Mouse (Mus musculus) kidney, postnatal 25 days (tissue): ENCODE measurements around the gene Ipo7.
"Not testable (repeated sequence)": the region's sequence is repeated elsewhere in the genome, so short reads cannot be mapped to it uniquely, and the experiment has no call there.

ENCODE experiments used
- DNase-seq, 2 experiments: peaks; one replicate each; pipeline ENCODE4 v3.0.0; 2021; ENCODE audit warnings: mixed read lengths in 2 of 2

Ipo7 gene

DNA sequence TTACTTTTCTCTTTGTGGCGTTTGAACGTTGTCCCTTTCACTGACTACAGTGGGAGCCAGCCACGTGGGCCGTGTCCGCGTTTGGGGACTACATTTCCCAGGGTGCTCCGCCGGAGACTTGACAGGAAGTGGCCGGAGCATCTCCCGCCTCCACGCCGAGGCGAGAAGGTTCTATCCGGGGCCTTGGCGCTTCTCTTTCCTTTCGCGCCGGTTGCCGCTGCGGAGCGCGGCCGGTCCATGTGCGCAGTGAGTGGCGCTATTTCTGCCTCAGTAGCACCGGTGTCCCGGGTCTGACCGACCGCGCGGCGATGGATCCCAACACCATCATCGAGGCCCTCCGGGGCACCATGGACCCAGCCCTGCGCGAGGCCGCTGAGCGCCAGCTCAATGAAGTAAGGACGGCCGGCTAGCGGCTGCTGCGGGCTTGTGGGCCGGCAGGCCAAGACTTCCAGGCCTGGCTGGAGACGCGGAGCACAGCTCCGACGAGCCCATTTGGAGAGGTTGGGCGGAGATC, at the start of gene Ipo7:
Gene Ipo7 (plus strand): TSS at position 158 of the 514 bp plus-strand sequence.
- peak; percentile 95 to 97 for DNase-seq

DNA sequence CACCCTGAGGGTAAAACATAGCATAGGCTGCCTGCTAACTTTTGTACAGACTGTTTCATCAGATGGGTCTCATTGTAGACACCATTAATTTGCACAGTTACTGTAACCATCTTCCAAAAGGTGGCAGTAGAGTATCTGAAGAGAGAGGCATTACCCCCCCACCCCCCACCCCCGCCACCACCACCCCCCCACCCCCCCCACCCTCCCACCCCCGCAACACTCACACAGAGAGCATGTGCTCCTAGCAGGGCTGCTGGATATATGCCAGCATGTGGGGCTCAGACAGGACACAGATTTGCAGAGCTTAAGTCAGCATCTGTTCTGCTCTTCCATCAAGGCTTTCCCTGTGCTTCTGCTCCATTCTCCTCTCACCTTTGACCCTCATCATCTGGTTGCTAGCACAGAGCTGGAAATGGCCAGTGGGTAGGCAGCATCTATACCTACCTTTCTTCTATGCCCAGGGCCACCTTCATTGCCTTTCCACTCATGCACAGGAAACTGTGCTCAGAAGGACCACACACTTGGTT, 49.1 kb upstream of the Ipo7 start:
- DNase-seq, result peak; percentile 55 to 64

- DNase-seq, result no peak
These were observed 48.5 kb upstream of the Ipo7 start for GRCm38 (mm10) chr7:109969542-109969941.

DNA sequence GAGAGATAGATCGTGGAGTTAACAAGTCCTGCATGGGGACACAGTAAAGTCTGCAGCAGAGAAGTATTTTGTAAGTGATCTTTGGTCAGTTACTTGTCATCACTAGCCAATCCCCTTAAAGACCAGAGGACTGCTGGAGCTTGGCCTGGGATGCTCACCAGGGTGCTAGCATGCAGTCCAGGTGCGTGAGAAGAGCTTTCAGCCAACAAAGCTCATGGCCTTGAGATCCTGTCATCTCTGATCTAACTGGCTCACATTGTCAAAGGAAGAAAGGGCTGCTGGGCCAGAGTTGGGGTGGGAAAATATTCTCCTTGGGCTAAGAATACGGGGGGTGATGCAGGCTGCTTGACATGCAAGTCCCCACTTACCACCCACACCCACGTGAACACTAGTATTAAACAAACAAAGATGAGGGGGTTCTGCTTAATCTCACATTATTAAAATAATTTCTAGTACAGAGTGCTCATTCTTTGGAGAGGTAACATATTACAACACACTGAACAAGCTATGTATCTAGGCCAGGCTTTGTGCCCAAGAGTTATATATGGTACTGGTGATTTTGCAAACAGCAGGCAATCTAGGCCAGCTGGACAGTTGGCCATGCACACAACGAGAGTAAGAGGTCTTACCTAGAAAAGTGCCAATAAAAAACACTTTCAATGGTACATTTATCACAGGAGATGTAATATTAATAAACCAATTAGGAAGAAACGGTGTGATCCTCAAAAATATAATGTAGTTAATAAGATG, 41.9 kb upstream of the Ipo7 start:
- no peak for DNase-seq

- peak in 1 of 2 experiments; percentile 56 for DNase-seq
These were observed 40.9 kb upstream of the Ipo7 start for GRCm38 (mm10) chr7:109977131-109977530.

GRCm38 (mm10) chr7:109984608-109985007, 33.5 kb upstream of the Ipo7 start:
- DNase-seq, result not testable (repeated sequence)

- DNase-seq, result peak in 1 of 2 experiments; percentile 13
These were observed 32.4 kb upstream of the Ipo7 start for GRCm38 (mm10) chr7:109985661-109986132.

- peak; percentile 100 for DNase-seq
These were observed 31.9 kb upstream of the Ipo7 start for GRCm38 (mm10) chr7:109986133-109986669.

- DNase-seq, result not testable (repeated sequence)
These were observed 31.3 kb upstream of the Ipo7 start, which contains the start of gene Tmem41b for GRCm38 (mm10) chr7:109986775-109987174. TSS of gene Tmem41b (minus strand) at chr7:109986929.

- DNase-seq, result no peak
These were observed 26.8 kb upstream of the Ipo7 start for GRCm38 (mm10) chr7:109991286-109991685.

DNA sequence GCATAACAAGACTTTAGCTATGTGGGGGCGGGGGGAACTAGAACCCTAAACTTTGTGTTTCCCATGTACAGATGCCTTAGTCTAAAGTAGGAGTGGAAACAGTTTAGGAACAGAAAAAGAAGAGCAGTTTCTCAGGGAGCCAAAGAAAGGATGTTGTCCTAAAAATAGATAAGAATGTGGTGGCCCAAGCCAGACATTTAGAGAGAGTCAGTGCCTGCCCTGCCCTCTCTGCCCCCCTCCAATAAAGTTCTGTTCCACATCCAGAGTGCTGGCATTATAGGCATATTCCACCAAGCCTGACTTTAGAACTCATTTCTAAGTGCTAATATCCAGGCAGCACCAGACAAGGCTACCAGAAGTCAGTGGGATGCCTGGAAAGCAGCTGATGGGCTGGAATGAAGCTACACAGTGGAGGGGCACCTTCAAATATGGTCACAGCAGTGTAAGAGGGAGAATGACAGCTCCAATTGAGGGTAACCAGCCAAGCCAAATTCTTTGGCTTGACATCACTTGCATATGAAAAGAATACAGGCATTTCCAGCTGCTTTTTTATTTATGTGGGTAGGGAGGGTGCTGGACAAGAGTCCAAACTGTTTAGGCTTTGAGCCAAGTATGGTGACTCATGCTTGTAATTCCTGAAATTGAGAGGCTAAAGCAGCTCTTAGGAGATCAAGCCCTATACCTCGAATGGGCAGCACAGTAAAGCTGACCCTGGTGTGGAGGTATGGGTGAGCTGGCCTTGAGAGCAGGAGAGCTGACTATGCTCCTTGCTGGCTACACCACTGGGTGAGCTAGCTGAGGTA, 24.7 kb upstream of the Ipo7 start:
- DNase-seq, result peak; percentile 48 to 66

DNA sequence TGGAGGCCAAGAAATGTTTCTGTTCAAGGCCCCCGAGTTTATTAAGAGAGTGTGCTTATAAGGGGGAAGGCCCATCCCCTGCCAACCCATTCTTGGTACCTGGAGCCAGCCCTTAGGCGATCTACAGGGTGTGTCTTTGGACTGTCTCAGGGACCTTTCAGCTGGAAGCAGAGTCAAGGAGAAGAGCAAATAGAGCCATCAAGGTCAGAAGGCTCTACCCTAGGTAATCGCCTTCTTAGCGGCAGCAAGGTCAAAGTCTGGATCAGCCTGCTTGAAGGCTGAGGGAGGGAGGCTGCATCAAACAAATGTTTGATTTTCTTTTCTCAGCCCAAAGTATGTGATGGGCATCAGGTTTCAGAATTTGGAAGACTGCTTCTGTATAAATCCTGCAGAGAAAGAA, 19.7 kb upstream of the Ipo7 start:
- DNase-seq, result no peak

GRCm38 (mm10) chr7:110002092-110002491, 16.0 kb upstream of the Ipo7 start:
- no peak for DNase-seq

GRCm38 (mm10) chr7:110002968-110003367, 15.1 kb upstream of the Ipo7 start:
- peak; percentile 77 to 93 for DNase-seq

DNA sequence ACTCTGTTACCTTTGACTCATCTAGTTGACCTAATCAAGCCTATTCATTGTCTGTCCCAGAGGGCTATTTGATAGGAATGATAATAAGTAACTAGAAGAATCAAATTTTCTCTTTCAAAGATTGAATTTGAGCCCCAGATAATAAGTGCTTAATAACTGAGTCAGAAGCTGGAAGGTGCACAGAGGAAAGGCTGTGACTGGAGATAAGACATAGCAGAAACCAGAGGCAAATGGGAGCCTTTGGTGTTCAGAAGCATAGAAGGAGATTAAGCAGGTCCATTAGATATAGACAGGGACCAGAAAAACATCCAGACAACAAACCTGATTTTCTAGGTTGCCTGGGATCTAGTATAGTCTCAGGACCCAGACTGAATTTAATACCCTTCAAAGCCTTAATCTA, 12.1 kb upstream of the Ipo7 start:
- DNase-seq, result no peak

GRCm38 (mm10) chr7:110006471-110007195, 11.4 kb upstream of the Ipo7 start:
- DNase-seq, result no peak

GRCm38 (mm10) chr7:110008513-110008912, 9.6 kb upstream of the Ipo7 start:
- no peak for DNase-seq

GRCm38 (mm10) chr7:110009084-110009483, 9.0 kb upstream of the Ipo7 start:
- DNase-seq, result peak in 1 of 2 experiments; percentile 43

- DNase-seq, result no peak
These were observed 6.7 kb upstream of the Ipo7 start for GRCm38 (mm10) chr7:110011417-110011816.

- no peak for DNase-seq
These were observed 3.8 kb upstream of the Ipo7 start for GRCm38 (mm10) chr7:110014272-110014671.

DNA sequence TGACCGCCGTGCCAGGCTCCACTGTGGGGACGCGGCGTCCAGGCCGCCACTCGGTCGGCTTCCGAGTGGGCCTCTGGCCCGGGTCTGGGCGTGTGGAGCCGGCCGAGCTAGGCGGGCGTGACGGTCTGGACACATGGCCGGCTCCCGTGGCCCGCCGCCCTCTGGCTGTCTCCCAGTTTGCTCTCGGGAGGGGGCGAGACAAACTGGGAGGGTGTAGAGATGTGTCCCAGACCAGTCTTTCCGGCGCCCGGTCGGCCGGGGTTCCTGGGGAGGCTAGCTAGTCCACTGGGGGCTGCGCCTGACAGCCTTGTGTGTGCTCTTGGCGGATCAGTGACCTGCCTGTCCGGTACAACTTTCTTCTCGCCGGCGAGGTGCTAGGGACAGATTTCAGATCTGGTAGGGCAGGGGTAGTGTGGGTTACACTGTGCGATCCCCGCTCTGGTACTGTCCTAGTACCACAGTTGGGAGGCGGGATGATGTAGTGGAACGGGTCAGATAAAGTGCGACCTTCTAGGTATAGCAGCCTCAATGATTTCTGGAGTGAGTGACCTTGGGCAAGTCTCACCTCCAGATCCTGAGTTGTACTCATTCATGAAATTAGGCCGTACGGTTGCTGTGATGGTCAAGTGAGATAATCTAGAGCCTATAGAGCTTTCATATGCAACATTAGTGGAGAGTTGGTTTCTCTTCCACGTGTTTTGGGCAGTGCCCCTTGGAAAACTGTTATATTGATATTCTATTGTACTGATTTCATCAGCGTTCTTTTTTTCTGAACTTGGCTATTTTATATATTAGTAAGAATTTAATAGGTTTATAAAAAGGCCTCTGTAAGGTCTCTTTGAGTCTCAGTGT, 783 bp downstream of the Ipo7 start:
- DNase-seq, result peak; percentile 57 to 83
